Mouse (Mus musculus): Measurements from ENCODE around the gene Fgfr2. TPM values are rescaled to one million over a fixed set of nuclear protein-coding genes. Genes with fewer than 3 reads are reported as not detected.
A peak's percentile ranks its signal among the peaks of the same experiment; 100 is the strongest.

The Fgfr2 gene
- total and polyA plus RNA-seq, 2 experiments from 2014 or later = 12.1 to 32.6 TPM

GRCm38 (mm10) chr7:130828475-130828874 is 2294.7 kb downstream of the Fgfr2 start:
- H3K36me3 ChIP-seq (ENCODE audit: insufficient read depth, low read length) = no peaks in the 10 kb centered on the region
- no peak overlapping the region for H3K9ac ChIP-seq (replicated peaks; ENCODE audit: low read length, poor library complexity, severe bottlenecking)
- TF ChIP-seq CTCF (IDR thresholded peaks at IDR 0.05) = no peak
- DNase-seq (ENCODE audit: low spot score) = no peak
- no peaks in the 10 kb centered on the region for H3K27me3 ChIP-seq (ENCODE audit: insufficient read depth, low read length)
- no peak overlapping the region for H3K4me3 ChIP-seq (ENCODE audit: low read depth, low read length)
- no peaks in the 10 kb centered on the region for H3K4me1 ChIP-seq (ENCODE audit: insufficient read depth, low read length)
- 90% methylated on average over 10 of the region's 10 CpGs for WGBS
- no peak overlapping the region for H3K27ac ChIP-seq (ENCODE audit: low read depth, low read length)
- H3K4me2 ChIP-seq (ENCODE audit: low read depth, low read length, poor library complexity, severe bottlenecking) = no peak overlapping the region
- no peak for ATAC-seq (ENCODE audit: low FRiP score)
- H3K9me3 ChIP-seq (ENCODE audit: low read length) = no peaks in the 10 kb centered on the region

GRCm38 (mm10) chr7:130827844-130828403 is 2295.2 kb downstream of the Fgfr2 start:
- H3K27me3 ChIP-seq (ENCODE audit: insufficient read depth, low read length) = no peaks in the 10 kb centered on the region
- WGBS = 93% methylated on average over 9 of the region's 9 CpGs
- no peak for ATAC-seq (ENCODE audit: low FRiP score)

GRCm38 (mm10) chr7:130827431-130827830 is 2295.7 kb downstream of the Fgfr2 start:
- WGBS = 45% methylated on average over 3 of the region's 3 CpGs
- no peak overlapping the region for H3K27ac ChIP-seq (ENCODE audit: low read depth, low read length)
- H3K4me3 ChIP-seq (ENCODE audit: low read depth, low read length) = no peak overlapping the region
- no peaks in the 10 kb centered on the region for H3K36me3 ChIP-seq (ENCODE audit: insufficient read depth, low read length)
- no peak for ATAC-seq (ENCODE audit: low FRiP score)
- H3K9me3 ChIP-seq (ENCODE audit: low read length) = no peaks in the 10 kb centered on the region
- no peak overlapping the region for H3K9ac ChIP-seq (replicated peaks; ENCODE audit: low read length, poor library complexity, severe bottlenecking)
- H3K4me1 ChIP-seq (ENCODE audit: insufficient read depth, low read length) = no peaks in the 10 kb centered on the region
- peak; percentile 83 for TF ChIP-seq CTCF (IDR thresholded peaks at IDR 0.05)
- H3K27me3 ChIP-seq (ENCODE audit: insufficient read depth, low read length) = no peaks in the 10 kb centered on the region
- no peak overlapping the region for H3K4me2 ChIP-seq (ENCODE audit: low read depth, low read length, poor library complexity, severe bottlenecking)
- DNase-seq (ENCODE audit: low spot score) = peak; percentile 79

More at GRCm38 (mm10) chr7:130827844-130828403, 2295.2 kb downstream of the Fgfr2 start:
- no peak overlapping the region for H3K4me2 ChIP-seq (ENCODE audit: low read depth, low read length, poor library complexity, severe bottlenecking)
- no peaks in the 10 kb centered on the region for H3K4me1 ChIP-seq (ENCODE audit: insufficient read depth, low read length)
- TF ChIP-seq CTCF (IDR thresholded peaks at IDR 0.05) = no peak
- no peak for DNase-seq (ENCODE audit: low spot score)
- no peak overlapping the region for H3K9ac ChIP-seq (replicated peaks; ENCODE audit: low read length, poor library complexity, severe bottlenecking)
- no peak overlapping the region for H3K4me3 ChIP-seq (ENCODE audit: low read depth, low read length)
- H3K27ac ChIP-seq (ENCODE audit: low read depth, low read length) = no peak overlapping the region
- H3K36me3 ChIP-seq (ENCODE audit: insufficient read depth, low read length) = no peaks in the 10 kb centered on the region
- H3K9me3 ChIP-seq (ENCODE audit: low read length) = no peaks in the 10 kb centered on the region

DNA sequence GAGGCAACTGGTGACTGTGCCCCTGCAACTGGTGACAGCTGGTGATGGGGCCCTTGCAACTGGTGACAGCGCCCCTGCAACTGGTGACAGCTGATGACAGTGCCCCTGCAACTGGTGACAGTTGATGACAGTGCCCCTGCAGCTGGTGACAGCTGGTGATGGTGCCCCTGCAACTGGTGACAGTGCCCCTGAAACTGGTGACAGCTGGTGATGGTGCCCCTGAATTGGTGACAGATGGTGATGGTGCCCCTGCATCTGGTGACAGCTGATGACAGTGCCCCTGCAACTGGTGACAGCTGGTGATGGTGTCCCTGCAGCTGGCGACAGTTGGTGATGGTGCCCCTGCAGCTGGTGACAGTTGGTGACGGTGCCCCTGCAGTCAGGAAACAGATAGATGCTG is 2296.8 kb downstream of the Fgfr2 start:
- ATAC-seq (ENCODE audit: low FRiP score) (no peak), DNase-seq (ENCODE audit: low spot score) (no peak)
- H3K4me2 ChIP-seq (ENCODE audit: low read depth, low read length, poor library complexity, severe bottlenecking) = no peak overlapping the region
- no peaks in the 10 kb centered on the region for H3K36me3 ChIP-seq (ENCODE audit: insufficient read depth, low read length)
- no peak overlapping the region for H3K9ac ChIP-seq (replicated peaks; ENCODE audit: low read length, poor library complexity, severe bottlenecking)
- no peaks in the 10 kb centered on the region for H3K4me1 ChIP-seq (ENCODE audit: insufficient read depth, low read length)
- no peak for TF ChIP-seq CTCF (IDR thresholded peaks at IDR 0.05)
- WGBS = 71% methylated on average over 3 of the region's 3 CpGs
- no peak overlapping the region for H3K4me3 ChIP-seq (ENCODE audit: low read depth, low read length)
- no peaks in the 10 kb centered on the region for H3K27me3 ChIP-seq (ENCODE audit: insufficient read depth, low read length)
- H3K27ac ChIP-seq (ENCODE audit: low read depth, low read length) = no peak overlapping the region
- no peaks in the 10 kb centered on the region for H3K9me3 ChIP-seq (ENCODE audit: low read length)

DNA sequence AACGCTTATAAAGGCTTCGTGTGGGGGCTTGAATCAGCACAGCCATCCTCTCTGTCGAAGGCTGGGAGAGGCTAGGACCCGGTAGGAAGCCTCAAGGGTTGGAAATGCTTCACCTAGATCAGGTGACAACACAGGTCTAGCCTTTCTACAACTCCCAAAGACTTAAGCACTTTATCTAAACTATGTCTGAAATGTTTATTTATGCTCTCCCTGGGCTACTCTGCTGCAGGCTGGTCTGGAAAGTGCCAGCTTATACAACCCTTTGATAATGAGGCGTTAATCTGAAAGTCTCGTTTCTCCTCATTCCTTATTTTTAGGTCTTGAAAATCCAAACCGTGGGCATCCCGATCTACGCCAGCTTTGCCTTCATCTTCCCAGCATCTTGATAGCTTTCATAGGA is 2299.2 kb downstream of the Fgfr2 start:
- Histone ChIP-seq H3K27me3 (ENCODE audit: insufficient read depth, low read length) (no peaks in the 10 kb centered on the region), H3K27ac (ENCODE audit: low read depth, low read length) (no peak overlapping the region), H3K9ac (replicated peaks; ENCODE audit: low read length, poor library complexity, severe bottlenecking) (no peak overlapping the region), H3K9me3 (ENCODE audit: low read length) (no peaks in the 10 kb centered on the region), H3K36me3 (ENCODE audit: insufficient read depth, low read length) (no peaks in the 10 kb centered on the region), H3K4me3 (ENCODE audit: low read depth, low read length) (no peak overlapping the region), H3K4me1 (ENCODE audit: insufficient read depth, low read length) (no peaks in the 10 kb centered on the region), H3K4me2 (ENCODE audit: low read depth, low read length, poor library complexity, severe bottlenecking) (no peak overlapping the region)
- DNase-seq (ENCODE audit: low spot score) (no peak), ATAC-seq (ENCODE audit: low FRiP score) (no peak)
- TF ChIP-seq CTCF (IDR thresholded peaks at IDR 0.05) = no peak
- WGBS = 71% methylated on average over 9 of the region's 9 CpGs

DNA sequence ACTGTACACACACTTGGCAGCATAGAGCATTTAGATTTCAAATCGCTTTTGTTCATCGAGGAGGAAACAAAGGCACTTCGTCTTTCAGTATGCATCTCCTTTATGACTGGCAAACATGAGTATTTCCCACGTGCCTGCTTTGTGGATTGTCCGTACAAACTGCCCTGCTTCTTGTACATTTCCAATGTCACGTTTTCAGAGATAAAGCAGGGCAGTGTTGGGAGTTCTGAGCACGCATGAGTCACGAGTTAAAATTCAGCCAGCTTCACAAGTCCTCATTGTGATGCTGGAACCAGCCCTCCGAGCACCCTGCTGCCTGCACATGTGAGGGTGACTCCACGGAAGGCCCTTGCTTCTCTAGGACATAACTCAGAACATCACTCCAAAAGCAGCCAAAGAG is 2303.5 kb downstream of the Fgfr2 start:
- no peak for ATAC-seq (ENCODE audit: low FRiP score)
- Histone ChIP-seq H3K4me2 (ENCODE audit: low read depth, low read length, poor library complexity, severe bottlenecking) (no peak overlapping the region), H3K4me1 (ENCODE audit: insufficient read depth, low read length) (no peaks in the 10 kb centered on the region), H3K9ac (replicated peaks; ENCODE audit: low read length, poor library complexity, severe bottlenecking) (no peak overlapping the region), H3K27ac (ENCODE audit: low read depth, low read length) (no peak overlapping the region), H3K4me3 (ENCODE audit: low read depth, low read length) (no peak overlapping the region), H3K36me3 (ENCODE audit: insufficient read depth, low read length) (no peaks in the 10 kb centered on the region), H3K9me3 (ENCODE audit: low read length) (no peaks in the 10 kb centered on the region), H3K27me3 (ENCODE audit: insufficient read depth, low read length) (no peaks in the 10 kb centered on the region)
- DNase-seq (ENCODE audit: low spot score) = no peak
- no peak for TF ChIP-seq CTCF (IDR thresholded peaks at IDR 0.05)
- 68% methylated on average over 10 of the region's 10 CpGs for WGBS

All from midbrain, postnatal 0 days (tissue).